ENCODE assay signal across 7 mouse cellular contexts in the genomic region with DNA sequence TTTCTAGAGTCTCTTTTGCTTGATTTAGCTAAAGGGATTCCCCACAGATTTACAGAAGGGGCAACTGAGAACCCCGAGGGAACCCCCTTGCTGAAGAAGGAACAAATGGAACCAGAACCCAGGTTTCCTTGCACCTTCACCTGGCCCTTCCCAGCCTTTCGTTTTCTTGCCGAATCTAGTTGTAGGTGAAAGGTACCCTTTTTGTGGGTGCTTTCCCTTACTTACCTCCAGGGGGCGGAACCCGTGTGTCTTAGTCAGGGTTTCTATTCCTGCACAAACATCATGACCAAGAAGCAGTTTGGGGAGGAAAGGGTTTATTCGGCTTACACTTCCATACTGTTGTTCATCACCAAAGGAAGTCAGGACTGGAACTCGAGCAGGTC. TPM values are rescaled to one million over a fixed set of nuclear protein-coding genes. Genes with fewer than 3 reads are reported as not detected.
DNase-seq lines count a peak whose midpoint lies in the region; ATAC-seq and TF ChIP-seq lines count a peak whose summit lies in the region.
"Not testable (repeated sequence)": the region's sequence is repeated elsewhere in the genome, so short reads cannot be mapped to it uniquely, and the experiment has no call there.

No protein-coding gene starts in this region.

- not testable (repeated sequence) for ATAC-seq in forebrain, embryonic 12.5 days (ENCODE audit: low FRiP score); heart, embryonic 16.5 days (replicated peaks; ENCODE audit: extremely low read depth, insufficient read depth, low FRiP score); neural tube, embryonic 14.5 days (ENCODE audit: low read depth)
- peak; percentile 15; the same call in 1 of the 2 replicates for ATAC-seq in intestine, postnatal 0 days
- peak; percentile 26 for ATAC-seq in megakaryocyte, adult 5-6 weeks (ENCODE audit: poor library complexity, severe bottlenecking)

- not testable (repeated sequence) for H3K36me3 ChIP-seq in forebrain, embryonic 12.5 days (replicated peaks); heart, embryonic 16.5 days (ENCODE audit: control insufficient read depth, insufficient read depth); intestine, postnatal 0 days (ENCODE audit: control insufficient read depth, insufficient read depth); liver, adult 2 months (ENCODE audit: control insufficient read depth, insufficient read depth, low read length); neural tube, embryonic 14.5 days (ENCODE audit: control insufficient read depth, insufficient read depth, low read length)

- peak; percentile 32; the same call in 1 of the 2 replicates for TF ChIP-seq CTCF in intestine, postnatal 0 days (IDR thresholded peaks at IDR 0.05; ENCODE audit: low read depth)
- TF ChIP-seq CTCF in liver, adult 2 months (IDR thresholded peaks at IDR 0.05; ENCODE audit: low read depth, low read length): not testable (repeated sequence)

- not testable (repeated sequence) for TF ChIP-seq POLR2A in liver, adult 2 months (IDR thresholded peaks at IDR 0.05; ENCODE audit: extremely low read depth, insufficient read depth, low read length)

- H3K79me2 ChIP-seq in liver, adult 2 months (ENCODE audit: control insufficient read depth, insufficient read depth, low read length): not testable (repeated sequence)

- peak overlapping the region; percentile 59 for H3K4me2 ChIP-seq in forebrain, embryonic 12.5 days
- H3K4me2 ChIP-seq in heart, embryonic 16.5 days (ENCODE audit: low read depth, low read length): peak overlapping the region; percentile 89
- peak overlapping the region; percentile 86 for H3K4me2 ChIP-seq in intestine, postnatal 0 days (replicated peaks; ENCODE audit: low read depth)
- peak overlapping the region; percentile 67 for H3K4me2 ChIP-seq in neural tube, embryonic 14.5 days (ENCODE audit: low read depth, low read length)

- peak overlapping the region; percentile 57 for H3K9ac ChIP-seq in forebrain, embryonic 12.5 days
- peak overlapping the region; percentile 83 for H3K9ac ChIP-seq in heart, embryonic 16.5 days (ENCODE audit: low read length)
- H3K9ac ChIP-seq in intestine, postnatal 0 days (ENCODE audit: low read depth, low read length): peak overlapping the region; percentile 71
- peak overlapping the region; percentile 75 for H3K9ac ChIP-seq in liver, adult 2 months (ENCODE audit: low read depth, low read length)
- peak overlapping the region; percentile 58 for H3K9ac ChIP-seq in neural tube, embryonic 14.5 days (replicated peaks; ENCODE audit: low read depth, low read length)

- DNase-seq in liver, adult 2 months (ENCODE audit: extremely low read depth, low read depth, low spot score): not testable (repeated sequence)

- not testable (repeated sequence) for H3K9me3 ChIP-seq in forebrain, embryonic 12.5 days; heart, embryonic 16.5 days (replicated peaks; ENCODE audit: control insufficient read depth, low read length); intestine, postnatal 0 days (ENCODE audit: control insufficient read depth); neural tube, embryonic 14.5 days (ENCODE audit: control insufficient read depth, low read length)

- 49% methylated on average over 7 of the region's 7 CpGs for WGBS in forebrain, embryonic 12.5 days
- 45% methylated on average over 7 of the region's 7 CpGs for WGBS in heart, embryonic 16.5 days
- 50% methylated on average over 7 of the region's 7 CpGs for WGBS in intestine, postnatal 0 days
- 55% methylated on average over 7 of the region's 7 CpGs for WGBS in liver, adult 2 months
- 63% methylated on average over 7 of the region's 7 CpGs for WGBS in neural tube, embryonic 14.5 days

- not testable (repeated sequence) for H3K4me1 ChIP-seq in brown adipose tissue, adult 24 weeks (ENCODE audit: control insufficient read depth, insufficient read depth, insufficient read length, low read length); heart, embryonic 16.5 days (ENCODE audit: control insufficient read depth, insufficient read depth, low read length); intestine, postnatal 0 days (replicated peaks; ENCODE audit: control insufficient read depth, insufficient read depth, low read length); liver, adult 2 months (ENCODE audit: control insufficient read depth, insufficient read depth, low read length); neural tube, embryonic 14.5 days (ENCODE audit: control insufficient read depth, insufficient read depth, low read length)
- H3K4me1 ChIP-seq in forebrain, embryonic 12.5 days: peaks cover 19% of the 10 kb centered on the region

- H3K27ac ChIP-seq in brown adipose tissue, adult 24 weeks (replicated peaks; ENCODE audit: low read depth, low read length); liver, adult 2 months (replicated peaks; ENCODE audit: insufficient read depth, low read depth, low read length): not testable (repeated sequence)
- H3K27ac ChIP-seq in forebrain, embryonic 12.5 days: peak overlapping the region; percentile 74; the same call in 1 of the 2 replicates
- H3K27ac ChIP-seq in heart, embryonic 16.5 days (ENCODE audit: low read length): peak overlapping the region; percentile 76
- peak overlapping the region; percentile 82 for H3K27ac ChIP-seq in intestine, postnatal 0 days (ENCODE audit: low read depth, low read length)
- H3K27ac ChIP-seq in neural tube, embryonic 14.5 days (ENCODE audit: low read depth, low read length): peak overlapping the region; percentile 88

- peak overlapping the region; percentile 78 for H3K4me3 ChIP-seq in brown adipose tissue, adult 24 weeks (ENCODE audit: insufficient read depth, low read depth, low read length)
- H3K4me3 ChIP-seq in forebrain, embryonic 12.5 days (replicated peaks): peak overlapping the region; percentile 55
- peak overlapping the region; percentile 72 for H3K4me3 ChIP-seq in heart, embryonic 16.5 days (ENCODE audit: low read length)
- H3K4me3 ChIP-seq in intestine, postnatal 0 days (ENCODE audit: low read depth, low read length): peak overlapping the region; percentile 53
- peak overlapping the region; percentile 67 for H3K4me3 ChIP-seq in liver, adult 2 months (ENCODE audit: insufficient read depth, low read depth, low read length)
- H3K4me3 ChIP-seq in neural tube, embryonic 14.5 days (ENCODE audit: low read depth, low read length): peak overlapping the region; percentile 57

- H3K27me3 ChIP-seq in forebrain, embryonic 12.5 days; heart, embryonic 16.5 days (ENCODE audit: control insufficient read depth, insufficient read depth, low read length); intestine, postnatal 0 days (replicated peaks; ENCODE audit: control insufficient read depth, insufficient read depth, low read length); liver, adult 2 months (ENCODE audit: control insufficient read depth, insufficient read depth, low read length); neural tube, embryonic 14.5 days (ENCODE audit: control insufficient read depth, insufficient read depth, low read length): not testable (repeated sequence)

RNA-seq across cellular contexts. Expression of a gene that starts 0.4 kb away (rescaled TPM):
- polyA plus RNA-seq in brown adipose tissue, adult 24 weeks (2012; ENCODE audit: insufficient read depth, insufficient read length, missing spikeins): 3.1 and 4.8 TPM in 2 replicates
- 16.4 and 16.9 TPM in 2 replicates for polyA plus RNA-seq in forebrain, embryonic 12.5 days (2016; fragmentation: Nextera tagmentation; extraction: Ambion mirVana)
- 6.7 and 6.8 TPM in 2 replicates for polyA plus RNA-seq in heart, embryonic 16.5 days (2015; fragmentation: Nextera tagmentation; extraction: Ambion mirVana)
- polyA plus RNA-seq in intestine, postnatal 0 days (2015; fragmentation: Nextera tagmentation; extraction: Ambion mirVana): 14.9 and 15.6 TPM in 2 replicates
- total RNA-seq in liver, adult 2 months (2014; rRNA removed): 3.1 and 3.8 TPM in 2 replicates
- 9.4 and 14.3 TPM in 2 replicates for polyA plus RNA-seq in liver, adult 2 months (2012; rRNA removed)
- 10.5 and 14.2 TPM in 2 replicates for total RNA-seq in megakaryocyte, adult 5-6 weeks (2015)
- 14.3 and 23.3 TPM in 2 replicates for total RNA-seq in megakaryocyte, adult 5-6 weeks (2017)
- polyA plus RNA-seq in neural tube, embryonic 14.5 days (2014; fragmentation: Nextera tagmentation; extraction: Ambion mirVana): 10.3 and 10.7 TPM in 2 replicates

RNA-seq across cellular contexts. Expression of a gene that starts 27.6 kb away (rescaled TPM):
- 1.1 and 2.1 TPM in 2 replicates for polyA plus RNA-seq in brown adipose tissue, adult 24 weeks (2012; ENCODE audit: insufficient read depth, insufficient read length, missing spikeins)
- polyA plus RNA-seq in forebrain, embryonic 12.5 days (2016; fragmentation: Nextera tagmentation; extraction: Ambion mirVana): 0.77 and 1.1 TPM in 2 replicates
- 5.5 TPM in 2 replicates for polyA plus RNA-seq in heart, embryonic 16.5 days (2015; fragmentation: Nextera tagmentation; extraction: Ambion mirVana)
- polyA plus RNA-seq in intestine, postnatal 0 days (2015; fragmentation: Nextera tagmentation; extraction: Ambion mirVana): 13.8 and 16.1 TPM in 2 replicates
- total RNA-seq in liver, adult 2 months (2014; rRNA removed): 6.6 and 9.2 TPM in 2 replicates
- polyA plus RNA-seq in liver, adult 2 months (2012; rRNA removed): 14.8 and 18.3 TPM in 2 replicates
- 0.98 and 1.5 TPM in 2 replicates for total RNA-seq in megakaryocyte, adult 5-6 weeks (2015)
- 0.40 and 2.0 TPM in 2 replicates for total RNA-seq in megakaryocyte, adult 5-6 weeks (2017)
- 1.5 and 1.6 TPM in 2 replicates for polyA plus RNA-seq in neural tube, embryonic 14.5 days (2014; fragmentation: Nextera tagmentation; extraction: Ambion mirVana)
